Mouse (Mus musculus) midbrain, embryonic 14.5 days (tissue): ENCODE results near the gene Gm13277. TPM values are rescaled to one million over a fixed set of nuclear protein-coding genes. Genes with fewer than 3 reads are reported as not detected.
"Not testable (repeated sequence)": the region's sequence is repeated elsewhere in the genome, so short reads cannot be mapped to it uniquely, and the experiment has no call there.

Experiments used
- ATAC-seq: fragments of 200-750 bp; cut with Nextera tagmentation; 2 replicates; pipeline ENCODE4 v1.8.0; 2017; ENCODE audit warnings: moderate number of reproducible peaks, moderate library complexity; ENCODE audit not compliant: low FRiP score, low TSS enrichment
- DNase-seq: peaks from one replicate; pipeline ENCODE4 v3.0.0-alpha.2; 2015
- H3K27ac ChIP-seq: fragments of 300-500 bp; sonication (generic); replicated peaks from 2 replicates; pipeline ENCODE4 v1.5.1; 2014; ENCODE audit warnings: mild to moderate bottlenecking, low read depth, low read length, moderate library complexity
- H3K27me3 ChIP-seq: fragments of 300-500 bp; sonication (generic); 2 replicates; pipeline ENCODE4 v1.6.1; 2014; ENCODE audit warnings: low read length, control low read depth, mixed read lengths; ENCODE audit not compliant: control insufficient read depth, insufficient read depth
- H3K36me3 ChIP-seq: fragments of 300-500 bp; sonication (generic); 2 replicates; pipeline ENCODE4 v1.6.1; 2014; ENCODE audit warnings: low read length, control low read depth; ENCODE audit not compliant: control insufficient read depth, insufficient read depth
- H3K4me1 ChIP-seq: fragments of 300-500 bp; sonication (generic); 2 replicates; pipeline ENCODE4 v1.6.1; 2014; ENCODE audit warnings: mild to moderate bottlenecking, antibody characterized with exemption, low read length, control low read depth; ENCODE audit not compliant: control insufficient read depth, insufficient read depth
- H3K4me2 ChIP-seq: fragments of 300-500 bp; sonication (generic); 2 replicates; pipeline ENCODE4 v1.6.1; 2014; ENCODE audit warnings: mild to moderate bottlenecking, low read length, moderate library complexity
- H3K4me3 ChIP-seq: fragments of 300-500 bp; sonication (generic); replicated peaks from 2 replicates; pipeline ENCODE4 v1.5.1; 2014; ENCODE audit warnings: low read depth, low read length
- H3K9ac ChIP-seq: fragments of 300-500 bp; sonication (generic); replicated peaks from 2 replicates; pipeline ENCODE4 v1.6.1; 2014; ENCODE audit warnings: mild to moderate bottlenecking, low read length, moderate library complexity
- H3K9me3 ChIP-seq: fragments of 300-500 bp; sonication (generic); 2 replicates; pipeline ENCODE4 v1.6.1; 2016; ENCODE audit warnings: low read length, control low read depth, mixed read lengths; ENCODE audit not compliant: control insufficient read depth
- WGBS: fragments of 180-500 bp; shearing (Covaris S2); extraction: QIAGEN DNeasy Blood & Tissue Kit; methylation state at CpG from one replicate; pipeline ENCODE4 v1.1.7; 2014; 5-methylcytosine and 5-hydroxymethylcytosine counted together
- polyA plus RNA-seq: library from polyadenylated mRNA; unstranded; fragments of >200 nt; fragmentation: Nextera tagmentation; extraction: Ambion mirVana; gene quantifications from 2 replicates; pipeline ENCODE4 v1.2.1, GENCODE M21; 2014

The Gm13277 gene
- polyA plus RNA-seq, 1 experiment from 2014 or later, result not detected

DNA sequence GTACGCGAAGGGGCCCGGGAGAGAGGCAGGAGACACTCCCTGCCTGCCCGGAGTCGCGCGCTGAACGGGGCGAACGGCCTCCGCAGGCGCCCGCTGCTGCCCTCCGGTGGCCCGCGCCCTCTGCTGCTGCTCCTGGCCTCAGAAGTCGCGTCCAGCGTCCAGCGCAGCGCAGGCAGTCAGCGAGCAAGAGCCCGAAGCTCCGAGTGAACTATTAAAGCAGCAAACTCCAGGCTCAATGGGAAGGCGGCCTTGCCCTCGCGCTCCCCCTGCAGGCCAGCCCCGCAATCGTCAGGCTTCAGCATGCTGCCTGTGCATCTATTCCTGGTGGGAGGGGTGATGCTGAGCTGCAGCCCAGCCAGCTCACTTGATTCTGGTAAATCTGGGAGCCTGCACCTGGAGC is 8.9 kb upstream of the Gm13277 start, which contains the start of gene Gm13272:
Gm13272 (plus strand) TSS at position 301 of the 400 bp plus-strand sequence.
- H3K4me1 ChIP-seq, H3K4me2 ChIP-seq, H3K27me3 ChIP-seq, H3K27ac ChIP-seq, H3K9ac ChIP-seq, H3K4me3 ChIP-seq, H3K36me3 ChIP-seq, ATAC-seq, H3K9me3 ChIP-seq, DNase-seq: not testable (repeated sequence)
- no CpG with 5 or more reads among the region's 29 CpGs for WGBS

DNA sequence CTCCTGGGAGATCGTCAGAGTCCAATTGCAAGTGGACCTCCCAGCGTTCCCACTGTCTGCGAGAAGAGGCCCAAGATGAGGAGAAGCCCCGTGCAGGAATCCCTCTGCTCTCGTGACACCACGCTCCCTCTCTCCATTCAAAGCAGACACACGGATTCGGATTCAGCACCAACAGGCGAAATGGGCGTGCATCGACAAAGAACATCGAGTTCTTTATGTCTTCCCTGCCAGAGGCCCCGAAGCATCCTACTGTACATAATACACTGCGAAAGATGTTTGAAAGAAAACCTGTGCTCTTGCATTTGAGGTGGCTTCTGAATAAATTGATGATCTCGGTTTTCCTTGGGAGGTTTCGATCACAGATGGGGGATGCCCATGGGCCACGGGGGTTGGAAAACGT is 8.1 kb upstream of the Gm13277 start:
- H3K9me3 ChIP-seq, H3K4me3 ChIP-seq, DNase-seq, H3K36me3 ChIP-seq, H3K4me2 ChIP-seq, H3K27ac ChIP-seq, ATAC-seq, H3K27me3 ChIP-seq, H3K4me1 ChIP-seq, H3K9ac ChIP-seq: not testable (repeated sequence)
- 47% methylated on average over 16 of the region's 18 CpGs for WGBS

- not testable (repeated sequence) for H3K9ac ChIP-seq, H3K27me3 ChIP-seq, H3K27ac ChIP-seq, H3K4me3 ChIP-seq, H3K36me3 ChIP-seq, H3K4me1 ChIP-seq, DNase-seq, H3K9me3 ChIP-seq, ATAC-seq
- H3K4me2 ChIP-seq, result 0 out of 2 replicates have a peak within 1 kb of the TSS, but pooled peaks have one; percentile 27
- WGBS, result 25% methylated on average over 4 of the region's 7 CpGs
Observed at GRCm38 (mm10) chr4:88781831-88782230, 6.6 kb upstream of the Gm13277 start, which contains the start of gene Ifnz. TSS of gene Ifnz (plus strand) at chr4:88782131.

DNA sequence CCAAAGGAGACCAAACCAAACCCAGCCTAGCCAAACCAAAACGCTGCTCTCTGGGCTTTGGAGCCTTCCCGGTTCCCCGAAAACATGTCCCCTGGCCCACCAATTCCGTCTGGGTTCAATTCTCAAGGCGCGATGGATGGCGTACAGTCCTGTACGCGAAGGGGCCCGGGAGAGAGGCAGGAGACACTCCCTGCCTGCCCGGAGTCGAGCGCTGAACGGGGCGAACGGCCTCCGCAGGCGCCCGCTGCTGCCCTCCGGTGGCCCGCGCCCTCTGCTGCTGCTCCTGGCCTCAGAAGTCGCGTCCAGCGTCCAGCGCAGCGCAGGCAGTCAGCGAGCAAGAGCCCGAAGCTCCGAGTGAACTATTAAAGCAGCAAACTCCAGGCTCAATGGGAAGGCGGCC is 6.1 kb upstream of the Gm13277 start:
- WGBS, result 0% methylated on average over 15 of the region's 31 CpGs
- not testable (repeated sequence) for DNase-seq

DNA sequence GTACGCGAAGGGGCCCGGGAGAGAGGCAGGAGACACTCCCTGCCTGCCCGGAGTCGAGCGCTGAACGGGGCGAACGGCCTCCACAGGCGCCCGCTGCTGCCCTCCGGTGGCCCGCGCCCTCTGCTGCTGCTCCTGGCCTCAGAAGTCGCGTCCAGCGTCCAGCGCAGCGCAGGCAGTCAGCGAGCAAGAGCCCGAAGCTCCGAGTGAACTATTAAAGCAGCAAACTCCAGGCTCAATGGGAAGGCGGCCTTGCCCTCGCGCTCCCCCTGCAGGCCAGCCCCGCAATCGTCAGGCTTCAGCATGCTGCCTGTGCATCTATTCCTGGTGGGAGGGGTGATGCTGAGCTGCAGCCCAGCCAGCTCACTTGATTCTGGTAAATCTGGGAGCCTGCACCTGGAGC is 3.0 kb upstream of the Gm13277 start, which contains the start of gene Gm13276:
Gm13276 (plus strand) TSS at position 301 of the 400 bp plus-strand sequence.
- not testable (repeated sequence) for H3K9me3 ChIP-seq, H3K9ac ChIP-seq, ATAC-seq, H3K27ac ChIP-seq, H3K4me3 ChIP-seq, DNase-seq, H3K36me3 ChIP-seq, H3K4me1 ChIP-seq, H3K27me3 ChIP-seq, H3K4me2 ChIP-seq
- WGBS, result no CpG with 5 or more reads among the region's 27 CpGs

More for the DNA sequence above, 6.1 kb upstream of the Gm13277 start:
- H3K4me1 ChIP-seq, H3K27me3 ChIP-seq, ATAC-seq, H3K4me3 ChIP-seq, H3K9me3 ChIP-seq, H3K36me3 ChIP-seq, H3K9ac ChIP-seq, H3K27ac ChIP-seq: not testable (repeated sequence)
- H3K4me2 ChIP-seq, result 0 out of 2 replicates have a peak overlapping the region, but pooled peaks have one; percentile 27

GRCm38 (mm10) chr4:88791250-88791649 is 2.8 kb downstream of the Gm13277 start, which contains the start of gene Gm13278:
TSS of gene Gm13278 (plus strand) at chr4:88791550.
- not testable (repeated sequence) for H3K4me3 ChIP-seq, DNase-seq, H3K27me3 ChIP-seq, H3K4me1 ChIP-seq, H3K36me3 ChIP-seq, H3K27ac ChIP-seq, H3K4me2 ChIP-seq, H3K9me3 ChIP-seq, H3K9ac ChIP-seq, ATAC-seq
- WGBS, result no CpG with 5 or more reads among the region's 28 CpGs

DNA sequence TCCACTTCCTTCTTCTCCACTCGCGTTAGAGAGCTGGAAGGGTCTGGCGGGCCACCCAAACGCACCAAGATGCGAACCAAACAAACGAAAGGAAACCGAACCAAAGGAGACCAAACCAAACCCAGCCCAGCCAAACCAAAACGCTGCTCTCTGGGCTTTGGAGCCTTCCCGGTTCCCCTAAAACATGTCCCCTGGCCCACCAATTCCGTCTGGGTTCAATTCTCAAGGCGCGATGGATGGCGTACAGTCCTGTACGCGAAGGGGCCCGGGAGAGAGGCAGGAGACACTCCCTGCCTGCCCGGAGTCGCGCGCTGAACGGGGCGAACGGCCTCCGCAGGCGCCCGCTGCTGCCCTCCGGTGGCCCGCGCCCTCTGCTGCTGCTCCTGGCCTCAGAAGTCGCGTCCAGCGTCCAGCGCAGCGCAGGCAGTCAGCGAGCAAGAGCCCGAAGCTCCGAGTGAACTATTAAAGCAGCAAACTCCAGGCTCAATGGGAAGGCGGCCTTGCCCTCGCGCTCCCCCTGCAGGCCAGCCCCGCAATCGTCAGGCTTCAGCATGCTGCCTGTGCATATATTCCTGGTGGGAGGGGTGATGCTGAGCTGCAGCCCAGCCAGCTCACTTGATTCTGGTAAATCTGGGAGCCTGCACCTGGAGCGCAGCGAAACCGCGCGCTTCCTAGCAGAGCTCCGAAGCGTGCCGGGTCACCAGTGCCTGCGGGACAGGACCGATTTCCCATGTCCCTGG is 5.7 kb downstream of the Gm13277 start, which contains the start of gene Gm13275:
Gm13275 (plus strand) TSS at position 552 of the 740 bp plus-strand sequence.
- not testable (repeated sequence) for H3K27ac ChIP-seq, H3K27me3 ChIP-seq, H3K4me2 ChIP-seq, ATAC-seq, H3K9me3 ChIP-seq, H3K4me3 ChIP-seq, H3K36me3 ChIP-seq, H3K4me1 ChIP-seq, DNase-seq, H3K9ac ChIP-seq
- 0% methylated on average over 10 of the region's 52 CpGs for WGBS

DNA sequence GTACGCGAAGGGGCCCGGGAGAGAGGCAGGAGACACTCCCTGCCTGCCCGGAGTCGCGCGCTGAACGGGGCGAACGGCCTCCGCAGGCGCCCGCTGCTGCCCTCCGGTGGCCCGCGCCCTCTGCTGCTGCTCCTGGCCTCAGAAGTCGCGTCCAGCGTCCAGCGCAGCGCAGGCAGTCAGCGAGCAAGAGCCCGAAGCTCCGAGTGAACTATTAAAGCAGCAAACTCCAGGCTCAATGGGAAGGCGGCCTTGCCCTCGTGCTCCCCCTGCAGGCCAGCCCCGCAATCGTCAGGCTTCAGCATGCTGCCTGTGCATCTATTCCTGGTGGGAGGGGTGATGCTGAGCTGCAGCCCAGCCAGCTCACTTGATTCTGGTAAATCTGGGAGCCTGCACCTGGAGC is 8.7 kb downstream of the Gm13277 start, which contains the start of gene Gm13279:
Gm13279 (plus strand) TSS at position 301 of the 400 bp plus-strand sequence.
- not testable (repeated sequence) for H3K4me3 ChIP-seq, H3K9ac ChIP-seq, H3K4me1 ChIP-seq, H3K27me3 ChIP-seq, H3K27ac ChIP-seq, H3K9me3 ChIP-seq, H3K36me3 ChIP-seq, ATAC-seq, H3K4me2 ChIP-seq, DNase-seq
- WGBS, result no CpG with 5 or more reads among the region's 28 CpGs

- WGBS, result 14% methylated on average over 3 of the region's 7 CpGs
Observed at GRCm38 (mm10) chr4:88799365-88799764, 10.9 kb downstream of the Gm13277 start, which contains the start of gene Gm13285. TSS of gene Gm13285 (plus strand) at chr4:88799665.

More at GRCm38 (mm10) chr4:88799365-88799764, 10.9 kb downstream of the Gm13277 start, which contains the start of gene Gm13285:
- H3K27me3 ChIP-seq, H3K9ac ChIP-seq, H3K27ac ChIP-seq, H3K4me2 ChIP-seq, ATAC-seq, H3K4me1 ChIP-seq, H3K36me3 ChIP-seq, DNase-seq, H3K4me3 ChIP-seq, H3K9me3 ChIP-seq: not testable (repeated sequence)
